Mouse (Mus musculus): ENCODE measurements at regions not wholly inside any gene's neighbourhood (a gene's known extent, or its start where the extent isn't known, plus 50 kb on each side); places are given as distances from the start of the nearest gene placed in this dataset.

- TF ChIP-seq EP300 (IDR thresholded peaks at IDR 0.05; ENCODE audit: low read depth) (no peak), CTCF (IDR thresholded peaks at IDR 0.05; ENCODE audit: low read depth) (no peak)
These were observed 593.1 kb downstream of the Ttll7 start for GRCm38 (mm10) chr3:147445066-147445844.
